Mouse (Mus musculus) MEL (cell line): ENCODE measurements around the gene Grb2. TPM values are rescaled to one million over a fixed set of nuclear protein-coding genes. Genes with fewer than 3 reads are reported as not detected.

Experiments used
- DNase-seq: peaks from one replicate; pipeline ENCODE4 v3.0.0; 2011; ENCODE audit warnings: low read depth, low spot score
- H3K27ac ChIP-seq: 2 replicates; pipeline ENCODE4 v1.5.1; 2012; ENCODE audit warnings: low read depth, mild to moderate bottlenecking, control low read depth, low read length, moderate library complexity; ENCODE audit not compliant: control insufficient read depth
- H3K27me3 ChIP-seq, 2 experiments: fragments of 150-350 bp in 1 of 2; sonication (generic) in 1 of 2; 2 replicates each; pipeline ENCODE4 v1.6.1; 2012; ENCODE audit warnings: low read length in 2 of 2, mild to moderate bottlenecking in 2 of 2, improper control_type of control experiment in 1 of 2, moderate library complexity in 1 of 2; ENCODE audit not compliant: insufficient read depth in 2 of 2, control insufficient read depth in 1 of 2
- H3K36me3 ChIP-seq, 2 experiments: 2 replicates each; pipeline ENCODE4 v1.6.1; 2012 to 2014; ENCODE audit warnings: low read length in 2 of 2, improper control_type of control experiment in 1 of 2, inconsistent platforms in 1 of 2, mild to moderate bottlenecking in 1 of 2; ENCODE audit not compliant: insufficient read depth in 2 of 2, control insufficient read depth in 1 of 2
- H3K4me1 ChIP-seq, 2 experiments: fragments of 150-350 bp in 1 of 2; sonication (generic) in 1 of 2; 2 replicates each; pipeline ENCODE4 v1.6.1; 2012; ENCODE audit warnings: low read length in 2 of 2, improper control_type of control experiment in 1 of 2, mild to moderate bottlenecking in 1 of 2; ENCODE audit not compliant: insufficient read depth in 2 of 2, control insufficient read depth in 1 of 2
- H3K4me3 ChIP-seq, 2 experiments: fragments of 150-350 bp in 1 of 2; sonication (generic) in 1 of 2; 2 replicates each; pipeline ENCODE4 v1.5.1; 2012; ENCODE audit warnings: low read depth in 2 of 2, low read length in 2 of 2, mild to moderate bottlenecking in 2 of 2, moderate library complexity in 2 of 2, control low read depth in 1 of 2, improper control_type of control experiment in 1 of 2; ENCODE audit not compliant: control insufficient read depth in 1 of 2, insufficient read depth in 1 of 2
- H3K79me2 ChIP-seq: 2 replicates; pipeline ENCODE4 v1.6.1; 2012; ENCODE audit warnings: mild to moderate bottlenecking, low read length, moderate library complexity; ENCODE audit not compliant: control insufficient read depth, poor library complexity, insufficient read depth
- H3K9ac ChIP-seq: 2 replicates; pipeline ENCODE4 v1.6.1; 2012; ENCODE audit warnings: low read depth, mild to moderate bottlenecking, control low read depth, low read length, moderate library complexity; ENCODE audit not compliant: control insufficient read depth, poor library complexity, severe bottlenecking
- H3K9me3 ChIP-seq: fragments of 150-350 bp; sonication (generic); replicated peaks from 2 replicates; pipeline ENCODE4 v1.6.1; 2012; ENCODE audit warnings: mild to moderate bottlenecking, low read length, improper control_type of control experiment, moderate library complexity; ENCODE audit not compliant: insufficient read depth
- BHLHE40 ChIP-seq: IDR thresholded peaks from 2 replicates; pipeline ENCODE4 v1.6.1; 2012; ENCODE audit warnings: low read depth, mild to moderate bottlenecking, inconsistent platforms, low read length, improper control_type of control experiment, borderline replicate concordance
- CHD1 ChIP-seq: IDR thresholded peaks from 2 replicates; pipeline ENCODE4 v1.6.1; 2012; ENCODE audit warnings: low read depth, mild to moderate bottlenecking, inconsistent platforms, low read length, improper control_type of control experiment
- CHD2 ChIP-seq: IDR thresholded peaks from 2 replicates; pipeline ENCODE4 v1.6.1; 2011; ENCODE audit warnings: low read length, improper control_type of control experiment
- CTCF ChIP-seq, 3 experiments: IDR thresholded peaks in 2 of 3; conservative IDR thresholded peaks in 1 of 3; 2 replicates each; pipeline ENCODE4 v1.5.1; 2011 to 2012; ENCODE audit warnings: low read length in 3 of 3, low read depth in 2 of 3, mild to moderate bottlenecking in 2 of 3, improper control_type of control experiment in 1 of 3, inconsistent platforms in 1 of 3, mixed read lengths in 1 of 3, moderate library complexity in 1 of 3; ENCODE audit not compliant: control insufficient read depth in 1 of 3, insufficient read depth in 1 of 3, poor library complexity in 1 of 3, severe bottlenecking in 1 of 3
- E2F4 ChIP-seq: IDR thresholded peaks from 2 replicates; pipeline ENCODE4 v1.6.1; 2011; ENCODE audit warnings: low read depth, low read length, improper control_type of control experiment, borderline replicate concordance
- EP300 ChIP-seq, 2 experiments: IDR thresholded peaks; 2 replicates each; pipeline ENCODE4 v1.6.1; 2011; ENCODE audit warnings: improper control_type of control experiment in 2 of 2, low read length in 2 of 2, low read depth in 1 of 2, mild to moderate bottlenecking in 1 of 2
- ETS1 ChIP-seq: IDR thresholded peaks from 2 replicates; pipeline ENCODE4 v1.6.1; 2012; ENCODE audit warnings: low read depth, mild to moderate bottlenecking, inconsistent platforms, low read length, improper control_type of control experiment, moderate library complexity
- GATA1 ChIP-seq: IDR thresholded peaks from 2 replicates; pipeline ENCODE4 v1.6.1; 2011; ENCODE audit warnings: low read depth, low read length, improper control_type of control experiment
- JUND ChIP-seq: IDR thresholded peaks from 2 replicates; pipeline ENCODE4 v1.6.1; 2011; ENCODE audit warnings: low read depth, mild to moderate bottlenecking, improper control_type of control experiment, low read length
- MAFK ChIP-seq: IDR thresholded peaks from 2 replicates; pipeline ENCODE4 v1.6.1; 2011; ENCODE audit warnings: low read depth, mild to moderate bottlenecking, low read length, improper control_type of control experiment, borderline replicate concordance
- MAX ChIP-seq: IDR thresholded peaks from 2 replicates; pipeline ENCODE4 v1.6.1; 2011; ENCODE audit warnings: low read length, improper control_type of control experiment
- MAZ ChIP-seq: IDR thresholded peaks from 2 replicates; pipeline ENCODE4 v1.6.1; 2012; ENCODE audit warnings: low read depth, mild to moderate bottlenecking, inconsistent platforms, low read length, improper control_type of control experiment
- MEF2A ChIP-seq: IDR thresholded peaks from 2 replicates; pipeline ENCODE4 v1.6.1; 2014; ENCODE audit warnings: low read depth, mild to moderate bottlenecking, inconsistent platforms, low read length, improper control_type of control experiment; ENCODE audit not compliant: poor library complexity, insufficient replicate concordance, severe bottlenecking; ENCODE audit errors: extremely low read depth
- MXI1 ChIP-seq: IDR thresholded peaks from 2 replicates; pipeline ENCODE4 v1.6.1; 2011; ENCODE audit warnings: mild to moderate bottlenecking, low read depth, low read length, improper control_type of control experiment
- MYC ChIP-seq: IDR thresholded peaks from 2 replicates; pipeline ENCODE4 v1.6.1; 2011; ENCODE audit warnings: low read depth, mild to moderate bottlenecking, low read length, improper control_type of control experiment, moderate library complexity
- POLR2A ChIP-seq, 2 experiments: IDR thresholded peaks; 2 replicates each; pipeline ENCODE4 v1.6.1; 2011 to 2012; ENCODE audit warnings: low read length in 2 of 2, mild to moderate bottlenecking in 2 of 2, control low read depth in 1 of 2, improper control_type of control experiment in 1 of 2, low read depth in 1 of 2, moderate library complexity in 1 of 2; ENCODE audit not compliant: control insufficient read depth in 1 of 2, insufficient read depth in 1 of 2, poor library complexity in 1 of 2
- POLR2AphosphoS2 ChIP-seq: IDR thresholded peaks from 2 replicates; pipeline ENCODE4 v1.6.1; 2011; ENCODE audit warnings: low read length, improper control_type of control experiment
- RAD21 ChIP-seq: IDR thresholded peaks from 2 replicates; pipeline ENCODE4 v1.6.1; 2011; ENCODE audit warnings: mild to moderate bottlenecking, low read depth, low read length, improper control_type of control experiment
- RCOR1 ChIP-seq: IDR thresholded peaks from 2 replicates; pipeline ENCODE4 v1.6.1; 2012; ENCODE audit warnings: low read depth, mild to moderate bottlenecking, inconsistent platforms, low read length, improper control_type of control experiment
- SIN3A ChIP-seq: IDR thresholded peaks from 2 replicates; pipeline ENCODE4 v1.6.1; 2012; ENCODE audit warnings: low read length, improper control_type of control experiment, inconsistent platforms
- TAL1 ChIP-seq: IDR thresholded peaks from 2 replicates; pipeline ENCODE4 v1.6.1; 2012; ENCODE audit warnings: mild to moderate bottlenecking, inconsistent platforms, low read length, moderate library complexity, mixed read lengths
- TBP ChIP-seq: IDR thresholded peaks from 2 replicates; pipeline ENCODE4 v1.8.0; 2011; ENCODE audit warnings: low read depth, low read length, improper control_type of control experiment
- TCF12 ChIP-seq: IDR thresholded peaks from 2 replicates; pipeline ENCODE4 v1.6.1; 2014; ENCODE audit warnings: low read depth, mild to moderate bottlenecking, inconsistent platforms, low read length, improper control_type of control experiment, moderate library complexity
- USF2 ChIP-seq, 2 experiments: IDR thresholded peaks; 2 replicates each; pipeline ENCODE4 v1.6.1; 2011 to 2012; ENCODE audit warnings: improper control_type of control experiment in 2 of 2, low read length in 2 of 2, borderline replicate concordance in 1 of 2, inconsistent platforms in 1 of 2, low read depth in 1 of 2, mild to moderate bottlenecking in 1 of 2; ENCODE audit not compliant: insufficient read depth in 1 of 2
- ZC3H11A ChIP-seq: IDR thresholded peaks from 2 replicates; pipeline ENCODE4 v1.6.1; 2012; ENCODE audit warnings: low read depth, mild to moderate bottlenecking, inconsistent platforms, low read length, improper control_type of control experiment
- ZKSCAN1 ChIP-seq: IDR thresholded peaks from 2 replicates; pipeline ENCODE4 v1.6.1; 2012; ENCODE audit warnings: low read depth, mild to moderate bottlenecking, inconsistent platforms, low read length, improper control_type of control experiment, moderate library complexity
- ZNF384 ChIP-seq: IDR thresholded peaks from 2 replicates; pipeline ENCODE4 v1.6.1; 2012; ENCODE audit warnings: low read depth, mild to moderate bottlenecking, inconsistent platforms, low read length, improper control_type of control experiment
- polyA plus RNA-seq, 2 experiments: library from polyadenylated mRNA; stranded (reverse) in 1 of 2; unstranded in 1 of 2; fragments of >175 nt in 1 of 2; fragments of >200 nt in 1 of 2; gene quantifications; 2 replicates each; pipeline versions ENCODE4 v1.2.1 to v1.2.4; 2012; ENCODE audit warnings: low replicate concordance in 2 of 2, low read depth in 1 of 2; ENCODE audit not compliant: insufficient read length in 2 of 2, insufficient read depth in 1 of 2, missing spikeins in 1 of 2
- total RNA-seq: library from RNA; depleted of rRNA; stranded (reverse); fragments of 300-350 nt; gene quantifications from 2 replicates; pipeline ENCODE4 v1.2.3, GENCODE M21; 2012

The Grb2 gene
- total and polyA plus RNA-seq, 3 experiments = 75.3 to 261 TPM; not detected in 1

DNA sequence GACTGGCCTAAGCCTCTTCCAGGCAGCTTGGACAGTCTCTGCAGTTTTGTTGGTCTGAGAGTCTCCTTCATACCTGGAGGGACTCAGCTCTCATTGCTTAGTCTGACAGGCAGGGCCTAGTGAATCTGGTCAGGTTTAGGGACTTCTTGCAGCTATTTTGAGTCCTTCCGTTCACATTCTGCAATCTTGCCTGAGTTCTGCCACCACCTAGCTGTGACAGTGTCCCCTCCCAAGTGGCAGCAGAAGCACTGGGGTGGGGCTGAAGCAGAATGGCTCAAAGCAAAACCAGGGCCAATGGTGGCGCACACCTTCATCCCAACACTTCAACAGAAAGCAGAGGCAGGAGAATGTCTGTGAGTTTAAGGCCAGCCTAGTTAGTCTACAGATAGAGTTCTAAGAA, 2.8 kb downstream of the Grb2 start:
- Histone ChIP-seq H3K9me3 (no peaks in the 10 kb centered on the region), H3K4me3 (peak overlapping the region; percentile 10 to 77; a peak in 3 of 4 replicates), H3K9ac (peak overlapping the region; percentile 11), H3K27ac (peak overlapping the region; percentile 11; the same call in 1 of the 2 replicates), H3K79me2 (peaks cover 91% of the 10 kb centered on the region), H3K4me1 (peaks cover 16 to 34% of the 10 kb centered on the region in 2 experiments), H3K27me3 (no peaks in the 10 kb centered on the region), H3K36me3 (peaks cover 16 to 40% of the 10 kb centered on the region in 2 experiments)
- no peak for DNase-seq
- TF ChIP-seq ZKSCAN1 = no peak
- TF ChIP-seq RAD21 = no peak
- no peak for TF ChIP-seq GATA1
- TF ChIP-seq MXI1 = no peak

DNA sequence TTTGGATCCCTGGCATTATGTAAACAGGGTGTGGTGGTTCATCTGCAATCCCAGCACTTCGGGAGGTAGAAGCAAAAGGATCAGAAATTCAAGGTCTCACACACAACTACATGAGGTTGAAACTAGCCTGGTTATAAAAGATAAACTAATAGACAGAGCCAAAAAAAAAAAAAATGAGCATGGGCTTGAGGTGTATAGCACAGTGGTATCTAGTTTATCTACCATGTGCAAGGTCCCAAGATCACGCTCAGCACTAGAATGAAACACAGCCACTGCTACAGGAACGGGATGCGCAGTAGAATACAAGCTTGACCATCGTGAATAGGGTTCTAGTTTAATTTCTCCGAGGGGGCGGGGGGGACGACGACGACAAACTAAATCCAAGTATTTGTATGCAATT, 3.7 kb downstream of the Grb2 start:
- TF ChIP-seq GATA1 (no peak), RAD21 (no peak), ETS1 (0 out of 2 replicates have a peak, but pooled peaks have one; percentile 20), TAL1 (0 out of 2 replicates have a peak, but pooled peaks have one; percentile 30), JUND (no peak), SIN3A (peak; percentile 21; the same call in 1 of the 2 replicates), USF2 (IDR thresholded peaks at IDR 0.05; ENCODE audit: borderline replicate concordance in 1 of 2, insufficient read depth in 1 of 2, low read depth in 1 of 2, low read length in 2 of 2) (no peak), MEF2A (no peak), POLR2A (IDR thresholded peaks at IDR 0.05; ENCODE audit: control insufficient read depth in 1 of 2, insufficient read depth in 1 of 2, low read depth in 1 of 2, low read length in 2 of 2, poor library complexity in 1 of 2) (no peak), CHD1 (no peak), MXI1 (peak; percentile 79; the same call in 1 of the 2 replicates), EP300 (IDR thresholded peaks at IDR 0.05; ENCODE audit: low read depth in 1 of 2, low read length in 2 of 2) (peak in 1 of 2 experiments; percentile 35; a peak in 2 of 4 replicates), MYC (0 out of 2 replicates have a peak, but pooled peaks have one; percentile 26), MAFK (no peak), CHD2 (no peak), TBP (no peak), BHLHE40 (no peak), CTCF (IDR thresholded peaks at IDR 0.05 in 2 of 3, conservative IDR thresholded peaks at IDR 0.05 in 1 of 3; ENCODE audit: control insufficient read depth in 1 of 3, insufficient read depth in 1 of 3, low read depth in 2 of 3, low read length in 3 of 3, poor library complexity in 1 of 3, severe bottlenecking in 1 of 3) (no peak), TCF12 (peak; percentile 31; the same call in 1 of the 2 replicates), MAZ (no peak), RCOR1 (0 out of 2 replicates have a peak, but pooled peaks have one; percentile 8), MAX (0 out of 2 replicates have a peak, but pooled peaks have one; percentile 36), ZNF384 (peak; percentile 78), ZC3H11A (no peak), E2F4 (no peak), POLR2AphosphoS2 (no peak)
- no peaks in the 10 kb centered on the region for H3K9me3 ChIP-seq
- no peak overlapping the region for H3K4me3 ChIP-seq
- H3K27me3 ChIP-seq = no peaks in the 10 kb centered on the region
- peaks cover 94% of the 10 kb centered on the region for H3K79me2 ChIP-seq
- no peak for DNase-seq
- no peak overlapping the region for H3K9ac ChIP-seq
- H3K36me3 ChIP-seq = peaks cover 16 to 45% of the 10 kb centered on the region in 2 experiments
- H3K27ac ChIP-seq = no peak overlapping the region
- H3K4me1 ChIP-seq = peaks cover 18 to 37% of the 10 kb centered on the region in 2 experiments
